Mouse (Mus musculus): Measurements from ENCODE around the gene Slc22a1.

DNA sequence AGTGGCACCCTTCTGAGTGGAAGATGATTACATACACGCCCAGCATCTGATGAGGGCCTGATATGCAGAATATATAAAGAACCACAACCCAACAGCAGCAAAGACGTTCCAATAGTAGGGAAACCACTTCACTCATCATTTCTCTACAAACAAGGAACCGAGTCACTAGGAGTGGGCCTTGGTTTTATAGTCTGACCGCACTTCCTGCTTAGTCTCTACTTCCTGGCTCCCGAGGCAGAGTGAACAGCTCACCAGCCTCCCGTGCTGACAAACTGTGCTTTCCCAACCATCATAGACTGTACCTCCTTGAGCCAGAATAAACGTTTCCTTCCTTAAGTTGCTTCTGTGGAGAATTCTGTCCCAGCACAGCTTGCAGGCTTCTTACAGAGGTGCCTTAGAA is 19.8 kb downstream of the Slc22a1 start:
- TF ChIP-seq CTCF (IDR thresholded peaks at IDR 0.05; ENCODE audit: low read depth) (no peak), EP300 (IDR thresholded peaks at IDR 0.05; ENCODE audit: low read depth) (no peak)

All from heart, postnatal 0 days (tissue).